Mouse (Mus musculus): ENCODE results near the gene Cul4b.
A peak's percentile ranks its signal among the peaks of the same experiment; 100 is the strongest.
"Not testable (repeated sequence)": the region's sequence is repeated elsewhere in the genome, so short reads cannot be mapped to it uniquely, and the experiment has no call there.

Cul4b gene

DNA sequence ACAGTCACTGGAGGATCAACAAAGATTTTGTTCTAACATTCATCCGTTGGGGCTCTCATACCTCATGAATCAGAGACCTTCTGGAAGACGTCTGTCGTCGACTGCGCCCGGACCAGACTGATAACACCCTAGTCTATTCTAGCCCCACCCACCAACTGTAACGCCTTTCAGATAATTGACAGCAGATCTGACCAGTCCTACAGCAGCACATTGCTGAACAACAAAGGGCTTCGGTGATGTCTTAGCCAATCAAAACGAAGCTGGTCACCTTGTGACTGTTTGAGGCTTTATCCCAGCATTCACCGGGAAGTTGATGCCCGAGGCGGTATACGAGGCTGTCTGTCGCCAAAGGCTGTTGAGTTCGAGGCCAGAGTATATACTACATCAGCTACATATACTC lies at the start of gene Cul4b:
TSS of gene Cul4b (minus strand) at position 119 of the 400 bp plus-strand sequence.
- no peak for DNase-seq

DNA sequence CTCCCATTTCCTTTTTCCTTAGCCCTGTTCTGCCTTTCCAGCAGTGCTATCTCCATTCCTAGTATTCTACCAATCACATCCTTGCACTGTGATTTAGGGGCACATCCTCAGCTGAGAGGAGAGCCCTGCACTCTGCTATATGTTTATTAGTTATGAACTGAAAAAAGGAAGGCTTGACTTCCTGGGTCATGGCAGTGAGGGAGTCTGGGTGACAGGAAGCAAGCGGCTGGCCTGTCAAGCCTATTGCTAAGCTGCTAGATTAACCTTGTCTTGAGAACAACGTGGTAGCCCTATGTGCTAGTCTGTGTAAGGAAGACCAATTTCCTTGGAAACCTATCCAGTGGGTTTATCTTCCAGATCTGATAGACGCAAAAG lies 25.0 kb upstream of the Cul4b start:
- DNase-seq: no peak

- DNase-seq: peak; percentile 73
Observed at GRCm38 (mm10) chrX:38600177-38600994, 24.4 kb upstream of the Cul4b start, which contains the start of gene Mcts1. Mcts1 (plus strand) TSS chrX:38600578.

GRCm38 (mm10) chrX:38593180-38593889 lies 17.3 kb upstream of the Cul4b start:
- no peak for DNase-seq

- no peak for DNase-seq
Observed at GRCm38 (mm10) chrX:38591749-38592148, 15.8 kb upstream of the Cul4b start.

- peak; percentile 33 for DNase-seq
Observed at GRCm38 (mm10) chrX:38589827-38590226, 13.8 kb upstream of the Cul4b start.

DNA sequence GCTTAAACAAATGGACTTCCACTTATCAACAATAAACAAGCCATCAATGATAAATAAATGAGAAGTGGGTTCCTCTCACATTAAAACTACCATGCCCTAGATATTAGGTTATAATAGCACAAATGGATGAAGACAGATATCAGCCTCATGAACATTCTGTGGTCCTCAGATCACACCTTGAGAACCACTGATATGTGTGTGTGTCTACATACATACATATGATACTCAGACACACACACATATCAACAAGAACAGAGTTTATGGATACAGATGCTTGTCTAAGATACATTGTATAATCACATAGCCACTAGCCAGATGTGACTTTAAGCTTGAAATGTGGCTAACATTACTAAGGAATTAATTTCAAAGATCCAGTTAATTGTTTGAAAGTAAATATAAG lies 7.3 kb upstream of the Cul4b start:
- no peak for DNase-seq

- no peak for DNase-seq
Observed at GRCm38 (mm10) chrX:38581140-38581539, 5.1 kb upstream of the Cul4b start.

DNA sequence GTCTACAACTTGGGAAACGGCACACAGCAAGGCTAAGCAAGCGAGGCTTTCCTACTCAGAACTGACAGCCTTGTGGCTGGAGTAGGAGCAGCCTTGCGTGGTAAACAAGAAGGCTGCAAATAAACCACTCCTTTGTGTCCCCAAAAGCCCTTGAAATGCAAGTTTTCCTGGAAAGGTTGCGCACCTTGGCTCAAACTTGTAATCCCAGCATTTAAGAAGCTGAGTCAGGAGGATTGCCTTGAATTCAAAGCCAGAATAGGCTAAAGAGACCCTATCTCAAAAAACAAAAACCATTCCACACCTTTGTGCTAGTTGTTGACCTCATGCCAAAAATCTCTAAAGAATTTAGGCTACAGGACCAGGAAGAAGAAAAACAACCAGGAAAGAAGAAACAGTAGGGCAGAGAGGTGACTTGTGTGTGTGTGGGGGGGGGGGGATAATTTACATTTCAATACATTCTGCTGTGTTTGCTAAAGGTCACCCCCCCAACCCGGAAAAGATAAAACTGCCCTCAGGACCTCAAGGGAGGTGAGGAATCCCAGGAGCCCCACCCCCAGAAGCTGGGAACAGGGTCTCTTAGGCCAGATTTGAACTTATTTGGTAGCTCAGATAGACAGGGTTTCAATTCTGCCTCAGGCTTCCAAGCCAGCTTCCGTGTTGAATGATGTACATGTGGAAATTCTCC lies 9.3 kb downstream of the Cul4b start:
- DNase-seq: no peak

- DNase-seq: no peak
Observed at GRCm38 (mm10) chrX:38565176-38565542, 10.8 kb downstream of the Cul4b start.

- DNase-seq: peak; percentile 91
Observed at GRCm38 (mm10) chrX:38564542-38565175, 11.3 kb downstream of the Cul4b start.

GRCm38 (mm10) chrX:38563941-38564541 lies 12.0 kb downstream of the Cul4b start:
- peak; percentile 40 for DNase-seq

- DNase-seq: no peak
Observed at GRCm38 (mm10) chrX:38553255-38553654, 22.7 kb downstream of the Cul4b start.

DNA sequence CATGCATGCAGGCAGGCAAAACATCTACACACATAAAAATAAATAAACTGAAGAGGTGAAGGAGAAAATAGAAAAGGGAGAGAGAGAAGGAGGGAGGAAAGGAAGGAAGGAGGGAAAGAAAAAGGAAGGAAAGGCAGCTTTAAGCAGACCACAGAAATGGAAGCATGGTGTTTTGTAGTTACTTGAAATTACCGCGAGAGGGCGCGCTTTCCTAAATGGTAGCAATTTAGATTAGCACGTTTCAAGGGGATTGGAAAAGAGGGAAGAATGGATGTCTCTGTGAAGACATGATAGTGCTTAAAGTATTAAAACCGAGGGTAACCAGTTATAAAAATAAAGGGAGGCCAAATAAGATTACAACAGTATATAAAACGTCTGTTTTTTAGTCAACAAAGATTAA lies 61.4 kb downstream of the Cul4b start:
- DNase-seq: peak; percentile 21

GRCm38 (mm10) chrX:38504846-38505245 lies 71.2 kb downstream of the Cul4b start:
- no peak for DNase-seq

GRCm38 (mm10) chrX:38502182-38502581 lies 73.8 kb downstream of the Cul4b start:
- DNase-seq: not testable (repeated sequence)

DNA sequence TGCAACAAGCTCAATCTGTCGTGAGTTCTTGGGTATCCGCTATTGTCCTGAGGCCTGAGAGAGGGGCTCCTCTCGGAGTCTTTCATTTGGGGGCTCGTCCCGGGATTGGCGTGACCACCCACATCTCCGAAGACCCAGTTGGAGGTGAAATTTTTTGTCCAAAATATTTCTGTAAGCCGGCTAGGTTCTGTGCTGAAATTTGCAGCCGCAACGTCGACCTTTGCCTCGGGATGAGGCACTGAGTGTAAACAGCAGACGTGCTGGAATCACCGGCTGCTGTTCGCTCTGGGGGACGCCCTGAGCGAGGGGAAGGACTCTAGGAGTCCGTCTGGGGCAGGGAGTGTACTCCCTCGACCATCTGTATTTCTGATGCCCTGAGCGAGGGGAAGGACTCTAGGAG lies 90.5 kb downstream of the Cul4b start:
- DNase-seq: not testable (repeated sequence)

All from kidney, adult 18-20 months (tissue).